Mouse (Mus musculus) hindbrain, embryonic 10.5 days (tissue): ENCODE results near the gene Cobll1. TPM values are rescaled to one million over a fixed set of nuclear protein-coding genes. Genes with fewer than 3 reads are reported as not detected.

Source experiments
- DNase-seq: peaks from one replicate; pipeline ENCODE4 v3.0.0-alpha.2; 2017; ENCODE audit warnings: low spot score
- H3K27ac ChIP-seq: fragments of 300-500 bp; sonication (generic); 2 replicates; pipeline ENCODE4 v1.5.1; 2016; ENCODE audit warnings: mild to moderate bottlenecking, moderate library complexity
- H3K27me3 ChIP-seq: fragments of 300-500 bp; sonication (generic); 2 replicates; pipeline ENCODE4 v1.6.1; 2016; ENCODE audit warnings: mild to moderate bottlenecking; ENCODE audit not compliant: poor library complexity, insufficient read depth, severe bottlenecking
- H3K36me3 ChIP-seq: fragments of 300-500 bp; sonication (generic); 2 replicates; pipeline ENCODE4 v1.6.1; 2016; ENCODE audit warnings: mild to moderate bottlenecking, moderate library complexity
- H3K4me1 ChIP-seq: fragments of 300-500 bp; sonication (generic); replicated peaks from 2 replicates; pipeline ENCODE4 v1.6.1; 2016; ENCODE audit warnings: mild to moderate bottlenecking
- H3K4me3 ChIP-seq: fragments of 300-500 bp; sonication (generic); 2 replicates; pipeline ENCODE4 v1.5.1; 2016; ENCODE audit warnings: mild to moderate bottlenecking, moderate library complexity
- H3K9me3 ChIP-seq: fragments of 300-500 bp; sonication (generic); 2 replicates; pipeline ENCODE4 v1.6.1; 2016; ENCODE audit warnings: mild to moderate bottlenecking, moderate library complexity
- WGBS: fragments of 180-500 bp; shearing (Covaris S2); methylation state at CpG from one replicate; pipeline ENCODE4 v1.1.7; 2016; 5-methylcytosine and 5-hydroxymethylcytosine counted together
- polyA plus RNA-seq: library from polyadenylated mRNA; unstranded; fragments of >200 nt; fragmentation: Nextera tagmentation; extraction: Ambion mirVana; gene quantifications from 2 replicates; pipeline ENCODE4 v1.2.1, GENCODE M21; 2016

Gene Cobll1
- polyA plus RNA-seq, 1 experiment from 2014 or later, result 2.5 TPM

- no peak overlapping the region for H3K4me3 ChIP-seq
- no peaks in the 10 kb centered on the region for H3K9me3 ChIP-seq
- no peaks in the 10 kb centered on the region for H3K4me1 ChIP-seq
- no peak for DNase-seq
- H3K36me3 ChIP-seq, result no peaks in the 10 kb centered on the region
- H3K27me3 ChIP-seq, result no peaks in the 10 kb centered on the region
- 90% methylated on average over 4 of the region's 4 CpGs for WGBS
- no peak overlapping the region for H3K27ac ChIP-seq
These were observed 21.2 kb upstream of the Cobll1 start for GRCm38 (mm10) chr2:65260400-65260799.

GRCm38 (mm10) chr2:65257446-65257845 lies 18.2 kb upstream of the Cobll1 start:
- Histone ChIP-seq H3K4me3 (no peak overlapping the region), H3K27me3 (no peaks in the 10 kb centered on the region), H3K27ac (no peak overlapping the region), H3K9me3 (no peaks in the 10 kb centered on the region), H3K36me3 (no peaks in the 10 kb centered on the region), H3K4me1 (no peaks in the 10 kb centered on the region)
- DNase-seq, result no peak
- 61% methylated on average over 2 of the region's 2 CpGs for WGBS

DNA sequence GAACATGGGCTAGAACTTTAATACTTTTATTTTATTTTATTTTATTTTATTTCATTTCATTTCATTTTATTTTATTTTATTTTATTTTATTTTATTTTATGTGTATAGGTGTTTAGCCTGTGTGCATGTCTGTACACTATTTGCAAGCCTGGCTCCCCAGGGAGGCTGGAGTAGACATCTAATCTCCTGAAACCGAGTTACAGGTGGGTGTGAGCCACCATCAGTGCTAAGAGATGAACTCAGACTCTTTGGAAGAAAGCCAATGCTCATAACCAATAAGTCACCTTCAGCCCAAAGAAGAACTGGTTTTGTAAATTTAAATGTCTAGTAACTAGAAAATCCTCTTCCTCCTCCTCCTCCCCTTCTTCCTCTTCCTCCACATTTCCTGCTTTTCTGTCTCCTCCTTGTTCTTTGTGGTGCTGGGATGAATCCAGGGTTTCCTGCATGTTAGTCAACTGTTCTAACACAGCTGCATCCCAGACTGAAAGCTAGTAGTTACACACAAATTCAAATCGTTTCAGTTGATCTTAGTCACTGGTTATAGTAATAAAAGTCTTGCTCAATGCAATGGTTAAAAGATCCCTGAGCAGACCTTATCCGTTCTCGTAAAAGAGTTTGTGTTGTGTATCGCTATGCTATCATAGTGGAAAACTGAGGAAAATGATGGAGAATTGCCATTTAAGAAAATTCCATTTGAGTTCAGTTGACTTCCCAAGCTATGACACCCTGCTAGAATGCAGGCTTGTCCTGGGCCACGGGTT lies 17.5 kb upstream of the Cobll1 start:
- Histone ChIP-seq H3K27ac (no peak overlapping the region), H3K27me3 (no peaks in the 10 kb centered on the region), H3K36me3 (no peaks in the 10 kb centered on the region), H3K4me3 (no peak overlapping the region), H3K4me1 (no peaks in the 10 kb centered on the region), H3K9me3 (no peaks in the 10 kb centered on the region)
- DNase-seq, result no peak
- 86% methylated on average over 6 of the region's 6 CpGs for WGBS

- H3K27ac ChIP-seq, result no peak overlapping the region
- H3K9me3 ChIP-seq, result no peaks in the 10 kb centered on the region
- no peaks in the 10 kb centered on the region for H3K4me1 ChIP-seq
- no peak for DNase-seq
- 60% methylated on average over 5 of the region's 5 CpGs for WGBS
- H3K27me3 ChIP-seq, result no peaks in the 10 kb centered on the region
- H3K4me3 ChIP-seq, result no peak overlapping the region
- no peaks in the 10 kb centered on the region for H3K36me3 ChIP-seq
These were observed 11.4 kb upstream of the Cobll1 start for GRCm38 (mm10) chr2:65250589-65251104.

GRCm38 (mm10) chr2:65249575-65249974 lies 10.4 kb upstream of the Cobll1 start:
- Histone ChIP-seq H3K27ac (no peak overlapping the region), H3K4me3 (no peak overlapping the region), H3K36me3 (no peaks in the 10 kb centered on the region), H3K27me3 (no peaks in the 10 kb centered on the region), H3K9me3 (no peaks in the 10 kb centered on the region), H3K4me1 (no peaks in the 10 kb centered on the region)
- no peak for DNase-seq
- WGBS, result 60% methylated on average over 2 of the region's 2 CpGs

GRCm38 (mm10) chr2:65240173-65240745 lies 1.1 kb upstream of the Cobll1 start:
- H3K4me3 ChIP-seq, result no peak overlapping the region
- 80% methylated on average over 5 of the region's 5 CpGs for WGBS

GRCm38 (mm10) chr2:65238171-65238963 lies 836 bp downstream of the Cobll1 start:
- Histone ChIP-seq H3K27ac (peak overlapping the region; percentile 86), H3K4me1 (peaks cover 22% of the 10 kb centered on the region), H3K4me3 (peak overlapping the region; percentile 81), H3K27me3 (peaks cover 42% of the 10 kb centered on the region), H3K36me3 (no peaks in the 10 kb centered on the region), H3K9me3 (no peaks in the 10 kb centered on the region)
- peak; percentile 75 for DNase-seq
- under 1% methylated on average over 114 of the region's 114 CpGs for WGBS

More at GRCm38 (mm10) chr2:65240173-65240745, 1.1 kb upstream of the Cobll1 start:
- Histone ChIP-seq H3K27ac (no peak overlapping the region), H3K36me3 (no peaks in the 10 kb centered on the region), H3K4me1 (peaks cover 22% of the 10 kb centered on the region), H3K9me3 (no peaks in the 10 kb centered on the region), H3K27me3 (peaks cover 42% of the 10 kb centered on the region)
- DNase-seq, result no peak

DNA sequence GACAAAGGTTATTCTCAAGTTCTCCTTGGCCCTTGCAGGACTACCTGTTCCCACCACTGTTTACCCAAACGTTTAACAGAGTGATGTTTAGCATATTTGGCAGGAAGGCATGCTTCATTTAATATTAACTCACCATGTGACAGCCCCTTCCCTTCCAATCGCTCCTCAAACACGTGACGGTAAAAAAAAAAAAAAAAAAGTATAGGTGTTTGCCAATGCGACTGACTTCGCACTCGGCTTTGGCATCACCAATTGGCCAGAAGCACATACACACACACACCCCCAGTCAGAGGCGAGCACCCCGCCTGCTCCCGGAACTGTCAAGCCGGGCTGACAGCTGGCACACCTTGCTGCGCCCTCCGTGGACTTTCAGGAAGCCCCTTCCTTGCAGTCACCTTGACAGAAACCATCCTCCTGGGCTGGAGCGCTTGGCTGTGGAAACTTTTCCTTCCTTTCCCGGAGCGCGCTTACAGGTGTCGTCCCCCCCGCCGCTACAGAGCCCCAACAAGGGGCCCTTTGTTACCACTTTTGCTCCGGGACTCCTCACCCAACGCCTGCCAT lies 1.5 kb downstream of the Cobll1 start:
- Histone ChIP-seq H3K27ac (peak overlapping the region; percentile 86), H3K4me3 (peak overlapping the region; percentile 81), H3K4me1 (peaks cover 22% of the 10 kb centered on the region), H3K9me3 (no peaks in the 10 kb centered on the region), H3K27me3 (peaks cover 42% of the 10 kb centered on the region), H3K36me3 (no peaks in the 10 kb centered on the region)
- no peak for DNase-seq
- under 1% methylated on average over 22 of the region's 22 CpGs for WGBS

- no peak for DNase-seq
These were observed 2.1 kb downstream of the Cobll1 start for GRCm38 (mm10) chr2:65237116-65237515.

GRCm38 (mm10) chr2:65236644-65237043 lies 2.6 kb downstream of the Cobll1 start:
- 89% methylated on average over 8 of the region's 8 CpGs for WGBS
- H3K4me3 ChIP-seq, result no peak overlapping the region
- peaks cover 22% of the 10 kb centered on the region for H3K4me1 ChIP-seq
- H3K27me3 ChIP-seq, result peaks cover 42% of the 10 kb centered on the region
- no peak for DNase-seq
- no peak overlapping the region for H3K27ac ChIP-seq
- H3K9me3 ChIP-seq, result no peaks in the 10 kb centered on the region
- H3K36me3 ChIP-seq, result no peaks in the 10 kb centered on the region

More at GRCm38 (mm10) chr2:65237116-65237515, 2.1 kb downstream of the Cobll1 start:
- H3K27ac ChIP-seq, result no peak overlapping the region
- no peaks in the 10 kb centered on the region for H3K9me3 ChIP-seq
- no peaks in the 10 kb centered on the region for H3K36me3 ChIP-seq
- H3K4me3 ChIP-seq, result no peak overlapping the region
- peaks cover 42% of the 10 kb centered on the region for H3K27me3 ChIP-seq
- H3K4me1 ChIP-seq, result peaks cover 22% of the 10 kb centered on the region
- WGBS, result 65% methylated on average over 8 of the region's 8 CpGs

DNA sequence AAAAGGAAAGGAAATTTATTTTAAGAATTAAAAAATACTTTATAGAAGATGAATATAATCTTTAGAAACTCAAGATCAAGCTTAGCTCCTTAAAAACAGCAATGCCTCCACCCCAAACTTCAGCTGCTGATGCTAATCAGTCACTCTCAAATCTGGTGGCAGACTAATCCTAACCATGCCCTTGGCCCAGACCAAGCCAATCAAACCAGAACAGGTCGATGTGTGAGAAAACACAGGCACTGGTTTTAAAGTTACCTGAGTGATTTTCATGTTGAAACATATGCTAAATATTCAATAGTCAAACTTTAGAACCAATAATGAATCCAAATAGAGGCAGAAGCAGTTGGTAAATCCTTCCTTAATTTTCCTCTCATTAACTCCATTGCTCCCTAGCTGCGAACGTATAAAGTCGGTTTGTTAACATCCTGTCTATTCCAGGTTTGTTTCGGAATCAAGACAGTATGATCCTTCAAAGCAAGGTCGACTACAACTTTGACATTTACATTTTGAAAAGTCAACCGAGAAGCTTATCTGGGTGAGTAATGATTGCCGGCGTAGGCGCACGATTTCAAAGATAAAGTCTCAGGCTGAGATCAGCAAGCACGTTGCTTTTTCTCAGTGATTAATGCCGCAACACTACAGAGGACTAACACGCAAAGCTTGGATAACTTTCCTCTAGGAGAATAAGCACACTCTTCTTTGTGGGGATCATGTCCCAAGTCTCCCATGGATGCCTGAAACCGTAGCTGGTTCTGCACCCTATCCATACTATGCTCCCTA lies 6.3 kb downstream of the Cobll1 start:
- Histone ChIP-seq H3K9me3 (no peaks in the 10 kb centered on the region), H3K36me3 (no peaks in the 10 kb centered on the region), H3K27ac (no peak overlapping the region), H3K4me1 (peaks cover 5% of the 10 kb centered on the region), H3K27me3 (peaks cover 16% of the 10 kb centered on the region), H3K4me3 (no peak overlapping the region)
- DNase-seq, result no peak
- WGBS, result 89% methylated on average over 15 of the region's 15 CpGs

GRCm38 (mm10) chr2:65228426-65228825 lies 10.8 kb downstream of the Cobll1 start:
- Histone ChIP-seq H3K36me3 (no peaks in the 10 kb centered on the region), H3K27me3 (no peaks in the 10 kb centered on the region), H3K9me3 (no peaks in the 10 kb centered on the region), H3K4me1 (no peaks in the 10 kb centered on the region), H3K27ac (no peak overlapping the region), H3K4me3 (no peak overlapping the region)
- 81% methylated on average over 7 of the region's 7 CpGs for WGBS
- DNase-seq, result no peak
